23 mouse cellular contexts compared by ENCODE assay signal in the genomic region with DNA sequence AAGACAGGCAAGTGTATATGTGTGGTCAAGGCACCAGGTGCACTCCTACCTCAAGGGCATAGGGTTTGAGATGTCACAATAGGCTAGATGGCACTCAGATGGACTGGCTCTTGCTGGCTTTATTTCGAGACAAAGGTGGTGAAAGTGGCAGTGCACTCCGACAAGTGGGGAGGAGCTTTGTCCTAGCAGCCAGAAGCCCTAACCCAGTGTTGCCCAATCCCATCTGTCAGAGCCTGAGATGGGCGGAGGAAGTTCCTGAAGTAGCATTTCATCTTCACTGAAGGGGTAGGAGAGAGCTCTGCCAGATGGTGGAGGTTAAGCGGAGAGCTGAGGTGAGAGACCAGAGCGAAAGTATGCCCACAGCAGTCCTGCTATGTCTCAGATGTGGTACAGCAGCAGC.
A peak's percentile ranks its signal among the peaks of the same experiment; 100 is the strongest.
DNase-seq lines count a peak whose midpoint lies in the region; ATAC-seq lines count a peak whose summit lies in the region.
"Had no signal": no experiment of that assay in that cellular context is flagged by ENCODE, and none has a peak within 500 bp of the region (broad histone marks: within the 10 kb centered on the region; RNA-seq: fewer than 3 reads in every experiment).

No protein-coding gene starts in this region.

- DNase-seq in heart, adult 11 months = peak; percentile 36
- no peak for DNase-seq in heart, postnatal 4 days
- DNase-seq in lung, postnatal 10 days = peak; percentile 1
- no peak for DNase-seq in lung, postnatal 36 days
- no peak for DNase-seq in neural tube, embryonic 10.5 days (ENCODE audit: extremely low spot score, low spot score)
- DNase-seq in cerebellum, postnatal 36 days = no peak
- DNase-seq: adrenal gland, adult 2 months; adrenal gland, postnatal 14 days; cerebellum, adult 11 months; cerebellum, adult 8-10 months; cerebellum, postnatal 10 days; gastrocnemius, postnatal 10 days; gastrocnemius, postnatal 36 days; heart, adult 18-20 months; heart, postnatal 10 days; heart, postnatal 36 days had no signal

- ATAC-seq in megakaryocyte progenitor cell, adult 5-6 weeks (replicated peaks; ENCODE audit: poor library complexity) = peak; percentile 89
- ATAC-seq in neutrophil, adult 5-6 weeks (ENCODE audit: extremely low read depth, insufficient number of reproducible peaks, low FRiP score, poor library complexity, severe bottlenecking) = peak; percentile 61; the same call in 1 of the 2 replicates
- ATAC-seq: forebrain, embryonic 13.5 days; forebrain, embryonic 16.5 days; hindbrain, postnatal 0 days; inflammation-experienced regulatory T-cells, adult 6 months; Patski had no signal

Comparison
In these comparisons a context has a peak if more than half of its experiments do, and no peak if none do; other contexts are left out.
1. DNase-seq: peak in heart, adult 11 months (single experiment) and lung, postnatal 10 days (single experiment); none in heart, postnatal 4 days (single experiment), lung, postnatal 36 days (single experiment), neural tube, embryonic 10.5 days (single experiment) and cerebellum, postnatal 36 days (0 of 2).